Mouse (Mus musculus): Measurements from ENCODE around the gene Fam173b. TPM values are rescaled to one million over a fixed set of nuclear protein-coding genes. Genes with fewer than 3 reads are reported as not detected.
"Not testable (repeated sequence)": the region's sequence is repeated elsewhere in the genome, so short reads cannot be mapped to it uniquely, and the experiment has no call there.

The Fam173b gene
- polyA plus RNA-seq, 1 experiment from 2014 or later = 11.6 TPM

GRCm38 (mm10) chr15:31570959-31571358 is 30.7 kb upstream of the Fam173b start:
- H3K4me2 ChIP-seq (replicated peaks) = no peak overlapping the region
- H3K27ac ChIP-seq = no peak overlapping the region
- H3K27me3 ChIP-seq = no peaks in the 10 kb centered on the region; the same call in 1 of the 2 replicates
- no peak for ATAC-seq
- 0 out of 2 replicates have a peak, but pooled peaks cover 4% of the 10 kb centered on the region for H3K4me1 ChIP-seq (replicated peaks)
- H3K36me3 ChIP-seq = no peaks in the 10 kb centered on the region
- no peaks in the 10 kb centered on the region for H3K9me3 ChIP-seq
- 96% methylated on average over 8 of the region's 8 CpGs for WGBS
- H3K4me3 ChIP-seq (replicated peaks) = no peak overlapping the region
- H3K9ac ChIP-seq (replicated peaks) = no peak overlapping the region

DNA sequence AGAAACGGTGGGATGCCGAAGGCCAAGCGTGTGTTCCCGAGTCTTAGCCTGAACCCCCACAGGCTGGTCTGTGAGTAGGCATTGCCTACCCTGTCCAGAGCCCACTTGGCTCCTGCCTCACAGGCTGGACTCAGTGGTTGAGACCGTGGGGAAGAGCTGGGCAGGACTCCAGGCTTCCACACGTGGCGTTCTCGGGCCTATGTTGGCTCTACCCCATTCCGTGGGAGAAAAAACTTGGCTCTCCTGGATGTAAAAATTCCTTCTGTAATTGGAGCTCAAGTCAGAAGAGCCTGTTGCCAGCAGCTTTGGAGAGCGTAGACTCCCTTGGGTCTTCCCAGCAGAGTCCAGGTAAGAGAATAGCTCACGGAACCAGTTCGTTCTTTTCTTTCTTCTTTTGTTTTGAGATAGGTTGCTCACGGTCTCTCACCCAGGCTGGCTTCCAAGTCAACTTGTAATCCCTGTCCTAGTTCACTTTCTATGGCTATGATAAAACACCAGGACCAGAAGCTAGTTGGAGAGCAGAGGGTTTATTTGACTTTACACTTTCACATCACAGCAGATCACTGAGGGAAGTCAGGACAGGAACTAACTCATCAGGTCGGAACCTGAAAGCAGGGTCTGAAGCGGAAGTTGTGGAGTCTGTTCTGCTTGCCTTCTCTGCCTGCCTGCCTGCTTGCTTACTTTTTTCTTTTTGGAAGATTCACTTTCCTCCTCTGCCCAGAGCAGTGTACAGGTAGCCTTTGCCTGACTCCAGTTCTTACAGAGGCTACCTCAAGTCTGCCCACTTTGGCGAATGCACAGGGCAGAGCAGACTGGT is 29.5 kb upstream of the Fam173b start:
- no peak overlapping the region for H3K27ac ChIP-seq
- no peaks in the 10 kb centered on the region for H3K9me3 ChIP-seq
- H3K27me3 ChIP-seq = no peaks in the 10 kb centered on the region; the same call in 1 of the 2 replicates
- H3K36me3 ChIP-seq = no peaks in the 10 kb centered on the region
- no peak for ATAC-seq
- H3K4me3 ChIP-seq (replicated peaks) = no peak overlapping the region
- 0 out of 2 replicates have a peak, but pooled peaks cover 4% of the 10 kb centered on the region for H3K4me1 ChIP-seq (replicated peaks)
- no peak overlapping the region for H3K4me2 ChIP-seq (replicated peaks)
- WGBS = 90% methylated on average over 16 of the region's 16 CpGs
- no peak overlapping the region for H3K9ac ChIP-seq (replicated peaks)

DNA sequence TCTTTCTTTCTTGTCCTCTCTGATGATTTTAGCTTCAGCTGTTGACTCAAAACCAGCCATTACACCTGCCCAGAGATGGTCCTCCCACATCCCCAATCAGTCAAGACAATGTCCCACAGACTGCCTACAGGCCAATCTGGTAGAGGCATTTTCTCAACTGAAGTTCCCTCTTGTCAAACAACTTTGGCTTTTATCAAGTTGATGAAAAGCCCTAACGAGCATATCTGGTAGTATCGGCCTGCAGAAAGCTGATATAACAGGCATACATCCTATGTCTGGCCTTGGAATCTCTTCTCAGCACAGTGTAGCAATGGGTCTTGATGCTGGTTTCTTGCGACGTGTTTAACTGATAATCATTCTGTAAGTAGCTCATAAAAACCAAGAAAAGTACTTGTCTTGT is 28.4 kb upstream of the Fam173b start:
- H3K27me3 ChIP-seq = no peaks in the 10 kb centered on the region; the same call in 1 of the 2 replicates
- H3K27ac ChIP-seq = no peak overlapping the region
- H3K4me2 ChIP-seq (replicated peaks) = no peak overlapping the region
- no peaks in the 10 kb centered on the region for H3K9me3 ChIP-seq
- H3K4me1 ChIP-seq (replicated peaks) = 0 out of 2 replicates have a peak, but pooled peaks cover 4% of the 10 kb centered on the region
- H3K9ac ChIP-seq (replicated peaks) = no peak overlapping the region
- no peaks in the 10 kb centered on the region for H3K36me3 ChIP-seq
- no peak overlapping the region for H3K4me3 ChIP-seq (replicated peaks)
- WGBS = 89% methylated on average over 4 of the region's 4 CpGs
- no peak for ATAC-seq

DNA sequence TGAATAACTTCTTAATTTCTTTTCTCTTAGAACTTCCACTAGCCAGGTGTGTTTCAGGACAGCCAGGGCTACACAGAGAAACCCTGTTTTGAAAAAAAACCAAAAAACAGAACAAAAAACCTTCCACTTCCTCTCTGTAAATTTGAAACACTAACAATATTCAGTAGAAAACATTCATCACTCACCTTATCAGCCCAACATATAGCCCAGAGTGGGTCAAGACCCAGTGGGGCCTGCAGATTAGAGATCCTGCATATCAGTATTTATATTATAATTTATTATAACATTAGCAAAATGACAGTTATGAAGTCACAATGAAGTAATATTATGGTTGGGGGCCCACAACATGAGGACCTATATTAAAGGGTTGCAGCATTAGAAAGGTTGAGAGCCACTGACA is 28.0 kb upstream of the Fam173b start:
- Histone ChIP-seq H3K4me3 (replicated peaks) (no peak overlapping the region), H3K27ac (no peak overlapping the region), H3K9ac (replicated peaks) (no peak overlapping the region), H3K4me1 (replicated peaks) (0 out of 2 replicates have a peak, but pooled peaks cover under 1% of the 10 kb centered on the region), H3K4me2 (replicated peaks) (no peak overlapping the region), H3K9me3 (no peaks in the 10 kb centered on the region), H3K27me3 (no peaks in the 10 kb centered on the region; the same call in 1 of the 2 replicates), H3K36me3 (no peaks in the 10 kb centered on the region)
- no peak for ATAC-seq

DNA sequence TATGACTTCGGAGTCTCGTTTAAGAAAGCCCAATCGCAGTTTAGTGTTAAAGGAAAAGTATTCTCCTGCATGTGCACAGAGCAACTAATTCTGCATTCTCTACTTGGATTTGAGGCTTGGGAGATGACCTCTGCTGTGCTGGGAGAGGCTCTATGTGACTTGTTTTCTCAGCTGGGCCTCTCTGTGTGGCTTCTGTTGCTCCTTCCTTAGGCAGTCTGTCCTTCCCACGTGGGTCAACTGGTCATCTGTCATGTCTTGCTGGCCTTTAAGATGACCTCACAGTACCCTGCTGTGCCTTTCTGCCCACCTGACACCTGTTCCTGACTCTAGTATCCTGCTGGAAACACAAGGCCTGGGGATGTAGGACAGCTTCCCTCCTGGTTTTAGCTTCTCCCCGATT is 25.6 kb upstream of the Fam173b start:
- Histone ChIP-seq H3K36me3 (no peaks in the 10 kb centered on the region), H3K9me3 (no peaks in the 10 kb centered on the region), H3K4me3 (replicated peaks) (no peak overlapping the region), H3K27ac (no peak overlapping the region), H3K4me1 (replicated peaks) (no peaks in the 10 kb centered on the region), H3K9ac (replicated peaks) (no peak overlapping the region), H3K27me3 (no peaks in the 10 kb centered on the region), H3K4me2 (replicated peaks) (no peak overlapping the region)
- 80% methylated on average over 5 of the region's 5 CpGs for WGBS
- ATAC-seq = no peak

DNA sequence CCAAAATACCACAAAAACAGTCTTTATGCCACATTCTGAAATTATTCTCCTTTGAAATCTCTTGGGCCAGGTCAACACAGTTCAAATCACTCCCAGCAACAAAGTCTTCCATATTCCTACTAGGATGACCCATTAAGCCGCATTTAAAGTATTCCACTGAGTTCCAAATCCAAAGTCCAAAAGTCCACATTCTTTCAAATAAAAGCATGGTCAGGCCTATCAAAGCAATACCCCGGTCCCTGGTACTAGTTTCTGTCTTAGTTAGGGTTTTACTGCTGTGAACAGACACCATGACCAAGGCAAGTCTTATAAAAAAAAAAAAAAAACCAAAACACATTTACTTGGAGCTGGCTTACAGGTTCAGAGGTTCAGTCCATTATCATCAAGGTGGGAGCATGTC is 20.6 kb upstream of the Fam173b start:
- 98% methylated on average over 2 of the region's 2 CpGs for WGBS
- not testable (repeated sequence) for H3K27me3 ChIP-seq; H3K4me3 ChIP-seq (replicated peaks)

GRCm38 (mm10) chr15:31583304-31584085 is 18.2 kb upstream of the Fam173b start:
- no peaks in the 10 kb centered on the region for H3K4me1 ChIP-seq (replicated peaks)
- no peaks in the 10 kb centered on the region for H3K36me3 ChIP-seq
- H3K27me3 ChIP-seq = no peaks in the 10 kb centered on the region
- 95% methylated on average over 13 of the region's 13 CpGs for WGBS
- no peak overlapping the region for H3K9ac ChIP-seq (replicated peaks)
- ATAC-seq = no peak
- H3K4me2 ChIP-seq (replicated peaks) = no peak overlapping the region
- H3K4me3 ChIP-seq (replicated peaks) = no peak overlapping the region
- H3K9me3 ChIP-seq = no peaks in the 10 kb centered on the region
- no peak overlapping the region for H3K27ac ChIP-seq

More for the DNA sequence above, 20.6 kb upstream of the Fam173b start:
- not testable (repeated sequence) for H3K9me3 ChIP-seq; H3K27ac ChIP-seq; ATAC-seq; H3K4me2 ChIP-seq (replicated peaks); H3K9ac ChIP-seq (replicated peaks); H3K4me1 ChIP-seq (replicated peaks); H3K36me3 ChIP-seq

- H3K36me3 ChIP-seq = peaks cover 14% of the 10 kb centered on the region
- H3K9me3 ChIP-seq = no peaks in the 10 kb centered on the region
- H3K4me2 ChIP-seq (replicated peaks) = no peak overlapping the region
- H3K9ac ChIP-seq (replicated peaks) = no peak overlapping the region
- H3K4me1 ChIP-seq (replicated peaks) = no peaks in the 10 kb centered on the region
- no peak for ATAC-seq
- H3K4me3 ChIP-seq (replicated peaks) = no peak overlapping the region
- no peak overlapping the region for H3K27ac ChIP-seq
- no peaks in the 10 kb centered on the region for H3K27me3 ChIP-seq
- WGBS = 67% methylated on average over 7 of the region's 7 CpGs
Observed at GRCm38 (mm10) chr15:31585238-31585637, 16.4 kb upstream of the Fam173b start.

DNA sequence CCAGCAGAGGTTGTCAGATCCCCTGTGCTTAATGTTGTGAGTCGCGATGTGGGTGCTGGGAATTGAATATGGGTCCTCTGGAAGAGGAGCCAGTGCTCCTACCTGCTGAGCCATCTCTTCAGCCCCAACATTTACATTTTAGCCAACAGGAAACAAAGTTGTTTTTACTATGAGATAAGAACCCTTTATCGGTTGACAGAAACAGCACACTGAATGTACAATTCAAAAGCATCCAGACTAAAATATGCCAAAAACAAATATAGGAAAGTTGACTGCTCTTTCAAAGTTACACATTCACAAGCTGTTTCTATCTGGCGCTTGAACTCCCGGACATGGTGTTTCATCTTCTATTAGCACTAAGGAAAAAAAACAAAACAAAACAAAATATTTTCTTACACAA is 15.6 kb upstream of the Fam173b start:
- ATAC-seq = no peak
- H3K36me3 ChIP-seq = peaks cover 23% of the 10 kb centered on the region
- 88% methylated on average over 5 of the region's 5 CpGs for WGBS
- no peaks in the 10 kb centered on the region for H3K4me1 ChIP-seq (replicated peaks)
- H3K4me2 ChIP-seq (replicated peaks) = no peak overlapping the region
- no peak overlapping the region for H3K27ac ChIP-seq
- H3K9me3 ChIP-seq = no peaks in the 10 kb centered on the region
- H3K9ac ChIP-seq (replicated peaks) = no peak overlapping the region
- no peak overlapping the region for H3K4me3 ChIP-seq (replicated peaks)
- H3K27me3 ChIP-seq = no peaks in the 10 kb centered on the region

DNA sequence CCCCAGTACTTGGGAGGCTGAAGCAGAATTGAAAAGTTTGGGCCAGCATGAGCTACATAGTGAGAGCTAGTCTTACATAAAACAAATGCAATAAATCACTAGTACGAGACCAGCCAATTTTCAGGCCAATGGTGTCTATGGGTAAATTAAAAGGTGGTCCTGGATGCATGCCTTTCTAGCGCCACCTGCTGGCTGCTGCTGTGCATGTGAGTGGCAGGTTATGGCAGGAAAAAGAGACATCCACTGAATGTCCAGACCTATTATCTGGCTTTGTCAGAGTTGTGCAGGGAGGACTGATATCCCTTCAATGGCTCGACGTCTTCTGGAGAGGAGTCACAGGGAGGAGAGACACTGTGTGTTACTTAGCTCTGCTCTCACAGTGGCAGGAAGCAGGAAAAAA is 15.1 kb upstream of the Fam173b start:
- H3K36me3 ChIP-seq = peaks cover 27% of the 10 kb centered on the region
- no peaks in the 10 kb centered on the region for H3K4me1 ChIP-seq (replicated peaks)
- no peak overlapping the region for H3K27ac ChIP-seq
- ATAC-seq = peak; percentile 76
- no peak overlapping the region for H3K4me3 ChIP-seq (replicated peaks)
- H3K27me3 ChIP-seq = no peaks in the 10 kb centered on the region
- WGBS = 2% methylated on average over 4 of the region's 4 CpGs
- no peak overlapping the region for H3K4me2 ChIP-seq (replicated peaks)
- no peaks in the 10 kb centered on the region for H3K9me3 ChIP-seq
- H3K9ac ChIP-seq (replicated peaks) = no peak overlapping the region

DNA sequence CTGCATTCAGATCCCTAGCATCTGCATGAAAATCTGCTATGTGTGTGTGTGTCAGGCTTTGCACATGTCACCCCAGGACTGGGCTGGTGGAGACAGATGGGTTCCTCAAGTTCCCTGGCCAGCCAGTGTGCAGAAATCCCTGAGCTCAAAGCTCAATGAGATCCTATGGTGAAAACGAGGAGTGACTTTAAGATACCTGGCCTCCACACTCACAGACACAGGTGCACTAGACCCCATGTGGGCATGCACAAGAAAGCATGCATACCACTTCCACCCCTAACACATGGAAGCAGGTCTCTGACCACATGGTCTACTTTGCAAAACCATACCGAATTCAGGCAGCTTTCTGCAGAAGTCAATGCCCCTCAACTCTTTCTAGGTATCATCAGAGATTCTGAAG is 13.9 kb upstream of the Fam173b start:
- no peak overlapping the region for H3K27ac ChIP-seq
- H3K9me3 ChIP-seq = no peaks in the 10 kb centered on the region
- no peaks in the 10 kb centered on the region for H3K27me3 ChIP-seq
- H3K4me1 ChIP-seq (replicated peaks) = no peaks in the 10 kb centered on the region
- H3K4me2 ChIP-seq (replicated peaks) = no peak overlapping the region
- no peak overlapping the region for H3K4me3 ChIP-seq (replicated peaks)
- no peak overlapping the region for H3K9ac ChIP-seq (replicated peaks)
- ATAC-seq = no peak
- 88% methylated on average over 2 of the region's 2 CpGs for WGBS
- peaks cover 40% of the 10 kb centered on the region for H3K36me3 ChIP-seq

DNA sequence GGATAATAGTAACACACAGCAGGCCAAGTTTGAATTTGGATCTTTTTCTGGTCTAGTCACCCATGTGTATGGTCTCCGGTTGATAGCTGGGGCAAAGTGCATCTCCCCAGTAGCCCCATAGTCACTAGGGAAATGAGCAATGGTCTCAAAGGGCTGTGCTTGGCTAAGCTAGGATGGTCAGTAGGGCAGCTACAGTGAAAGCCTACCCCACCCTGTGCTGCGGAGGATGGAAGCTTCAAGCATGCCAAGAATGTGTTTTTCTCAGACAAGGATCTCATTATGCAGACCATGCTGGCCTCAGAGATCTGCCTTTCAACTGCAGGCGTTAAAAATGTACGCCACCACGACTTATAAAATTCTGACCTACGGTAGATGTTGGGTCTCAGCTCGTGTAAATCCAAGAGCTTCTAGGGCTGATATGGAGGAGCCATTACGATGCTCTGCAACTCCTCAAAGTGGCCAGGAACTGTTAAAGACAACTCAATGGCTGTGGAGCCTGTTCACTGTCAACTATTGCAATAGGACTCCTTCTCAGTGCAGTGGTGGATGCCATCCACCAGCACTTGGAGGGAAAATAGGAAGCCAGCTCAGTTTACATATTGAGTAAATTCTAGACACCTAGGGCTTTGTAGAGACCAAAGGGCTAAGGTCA is 12.5 kb upstream of the Fam173b start:
- no peaks in the 10 kb centered on the region for H3K27me3 ChIP-seq
- H3K36me3 ChIP-seq = peaks cover 53% of the 10 kb centered on the region
- no peak overlapping the region for H3K4me3 ChIP-seq (replicated peaks)
- H3K4me2 ChIP-seq (replicated peaks) = no peak overlapping the region
- H3K9ac ChIP-seq (replicated peaks) = no peak overlapping the region
- H3K4me1 ChIP-seq (replicated peaks) = no peaks in the 10 kb centered on the region
- no peaks in the 10 kb centered on the region for H3K9me3 ChIP-seq
- ATAC-seq = no peak
- WGBS = 75% methylated on average over 8 of the region's 8 CpGs
- H3K27ac ChIP-seq = no peak overlapping the region
